Mouse (Mus musculus): ENCODE results near the gene Gm10322. TPM values are rescaled to one million over a fixed set of nuclear protein-coding genes. Genes with fewer than 3 reads are reported as not detected.

Gene Gm10322
- total RNA-seq, 4 experiments from 2014 or later = not detected

DNA sequence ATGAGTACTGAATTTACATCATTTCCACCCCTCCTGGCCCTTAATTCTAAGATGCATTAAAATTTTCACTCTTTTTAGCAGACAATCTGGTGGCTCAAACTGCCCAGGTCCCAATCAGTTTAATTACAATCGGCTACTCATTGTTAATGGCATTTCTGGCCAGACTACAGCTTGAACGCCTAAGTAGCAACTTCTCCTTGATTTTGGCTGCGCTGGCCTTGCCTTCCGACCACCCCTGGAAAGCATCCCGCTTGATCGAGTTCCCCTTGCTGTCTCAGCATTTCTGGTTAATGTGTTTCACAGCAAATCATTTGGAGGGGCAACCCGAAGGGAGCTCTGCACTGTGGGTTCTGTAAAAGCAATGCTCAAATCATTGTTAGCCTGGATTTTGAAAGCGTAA lies 13.8 kb upstream of the Gm10322 start:
- DNase-seq (ENCODE audit: low spot score) = no peak

DNA sequence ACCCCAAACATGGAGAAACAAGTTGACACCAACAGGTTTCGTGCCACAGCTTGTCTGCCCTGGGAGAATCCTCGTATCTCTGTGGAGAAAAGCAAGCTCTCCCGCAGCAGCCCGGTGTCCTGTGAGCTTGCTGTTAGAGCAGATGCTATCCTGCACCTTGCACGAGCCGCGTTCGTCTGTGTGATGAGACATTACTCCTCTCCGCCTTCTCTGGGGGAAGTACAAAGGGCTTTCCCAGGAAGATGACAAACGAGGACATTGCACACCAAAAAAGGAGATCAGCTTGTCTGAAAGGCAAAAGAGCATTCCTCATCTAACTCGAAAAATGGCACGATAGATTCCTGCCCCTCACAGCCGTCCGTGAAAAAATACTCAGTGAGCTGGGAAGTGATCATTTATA lies 13.0 kb upstream of the Gm10322 start:
- no peak for DNase-seq (ENCODE audit: low spot score)

DNA sequence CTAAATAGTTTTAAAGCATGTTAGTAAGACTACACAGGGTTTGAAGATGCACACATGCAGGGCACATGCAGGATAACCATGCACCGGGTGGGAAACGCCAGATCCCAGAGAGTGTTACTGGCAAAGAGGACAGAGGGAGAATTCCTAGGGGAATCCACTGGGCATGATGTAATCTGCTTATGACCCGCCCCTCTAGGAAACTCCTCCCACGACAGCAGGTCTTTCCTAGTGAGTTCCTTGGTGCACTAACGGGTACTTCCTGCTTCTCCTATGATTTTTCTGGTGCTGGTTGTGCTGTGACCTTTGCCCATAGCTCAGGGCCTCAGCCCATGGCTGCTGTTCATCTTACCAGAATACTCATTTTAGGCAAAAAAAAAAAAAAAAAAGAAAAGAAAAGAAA lies 12.0 kb upstream of the Gm10322 start:
- DNase-seq (ENCODE audit: low spot score) = no peak

DNA sequence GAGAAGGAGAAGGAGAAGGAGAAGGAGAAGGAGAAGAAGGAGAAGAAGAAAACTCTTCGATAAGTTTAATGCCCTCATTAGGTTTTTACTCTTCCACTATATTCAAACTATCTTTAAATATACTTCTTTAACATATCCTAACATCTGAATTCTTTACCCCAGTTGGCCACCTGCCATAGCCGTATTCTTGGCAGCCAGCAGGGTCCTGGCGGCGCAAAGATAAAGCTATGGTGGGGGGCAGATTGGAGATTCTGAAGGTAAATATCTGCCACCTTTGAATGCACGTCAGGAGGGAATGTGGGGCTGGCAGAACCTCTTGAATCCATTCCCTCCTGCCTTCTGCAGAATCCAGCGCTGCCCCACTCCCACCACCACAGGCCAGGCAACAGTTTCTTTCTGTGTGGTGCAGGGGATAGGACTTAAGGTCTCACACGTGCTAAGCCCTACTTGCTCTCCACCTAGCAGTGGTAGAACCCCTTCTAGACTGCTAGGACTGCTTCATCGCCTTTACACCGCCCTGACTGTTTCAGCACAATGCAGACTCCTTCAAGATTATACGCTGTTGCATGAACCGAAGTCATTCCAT lies 10.9 kb upstream of the Gm10322 start:
- DNase-seq (ENCODE audit: low spot score) = no peak

DNA sequence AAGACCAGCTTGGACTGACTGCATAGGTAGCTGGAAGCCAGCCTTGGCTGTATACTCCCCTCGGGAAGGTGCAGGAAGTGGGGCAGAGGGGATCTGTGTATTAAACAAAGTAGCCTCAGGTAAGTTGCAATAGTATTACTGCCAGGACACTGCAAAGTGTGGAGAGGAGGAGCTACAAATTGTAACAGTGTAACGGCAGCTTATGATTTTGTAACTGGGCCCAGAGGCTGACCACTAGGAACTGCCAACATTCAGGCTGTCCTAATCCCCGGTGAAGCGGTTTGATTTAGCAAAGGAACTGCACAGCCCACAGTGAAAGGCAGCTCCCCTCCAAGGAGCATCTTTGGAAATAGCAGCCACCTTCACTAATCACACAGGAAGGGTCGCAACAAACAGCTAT lies 2.6 kb upstream of the Gm10322 start:
- DNase-seq (ENCODE audit: low spot score) = no peak

GRCm38 (mm10) chr10:59614141-59614540 lies 1.7 kb upstream of the Gm10322 start:
- no peak for DNase-seq (ENCODE audit: low spot score)

DNA sequence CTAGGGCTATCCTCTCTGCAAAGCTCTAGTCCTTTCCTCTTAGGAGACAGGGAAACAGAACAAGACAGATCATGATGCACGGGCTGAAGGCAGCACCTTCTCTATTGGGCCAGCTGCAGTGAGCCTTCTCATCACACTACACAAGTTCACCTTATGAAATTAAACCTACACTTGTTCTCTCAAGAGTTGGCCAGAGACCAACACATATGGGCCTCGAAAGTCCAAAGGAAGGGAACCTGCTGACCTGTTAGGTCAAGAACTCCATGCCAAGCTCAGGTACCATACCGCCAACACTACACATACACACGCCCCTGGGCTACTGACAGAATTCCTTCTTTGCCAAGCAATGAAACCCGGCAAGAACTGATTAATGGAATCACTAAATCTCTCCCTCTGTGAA lies 452 bp upstream of the Gm10322 start:
- DNase-seq (ENCODE audit: low spot score) = no peak

DNA sequence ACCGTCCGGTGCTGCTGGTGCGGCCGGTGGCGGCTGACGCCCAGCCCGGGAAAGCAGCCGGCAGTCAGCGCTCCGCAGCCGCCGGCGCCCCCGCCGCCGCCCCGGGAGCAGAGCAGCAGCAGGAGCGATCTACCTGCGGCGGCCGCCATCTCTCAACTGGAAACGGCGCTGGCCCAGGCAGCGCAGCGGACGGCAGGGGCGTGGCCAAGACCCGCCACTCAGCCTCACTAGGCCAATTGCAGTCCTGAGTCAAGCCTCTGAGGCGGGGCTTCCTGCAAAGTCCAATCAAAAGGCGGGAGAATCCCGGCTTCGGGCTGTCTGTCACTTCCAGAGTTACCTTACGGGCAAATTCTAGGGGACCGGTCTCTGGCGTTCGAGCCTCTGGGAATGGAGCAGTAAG lies 659 bp downstream of the Gm10322 start, which contains the start of gene Mcu:
Gene Mcu, minus strand, starts transcription at position 171 of the 400 bp plus-strand sequence.
- DNase-seq (ENCODE audit: low spot score) = peak; percentile 97

DNA sequence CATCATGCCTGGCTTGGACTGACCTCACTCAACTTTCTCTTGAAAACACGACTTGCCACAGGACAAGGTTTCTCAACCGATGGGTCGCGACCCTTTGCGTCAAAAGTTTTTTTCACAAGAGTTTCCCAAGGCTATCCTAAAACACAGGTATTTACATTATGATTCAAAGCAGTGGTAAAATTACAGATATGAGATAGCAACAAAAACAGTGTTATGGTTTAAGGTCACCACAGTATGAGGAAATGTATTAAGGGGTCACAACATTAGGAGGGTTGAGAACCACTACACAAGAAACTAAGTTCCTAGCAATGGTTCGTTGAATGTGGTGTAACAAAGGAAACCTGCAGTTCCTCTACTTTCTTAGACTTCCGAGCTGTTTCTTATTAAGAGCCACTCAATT lies 1.9 kb downstream of the Gm10322 start:
- no peak for DNase-seq (ENCODE audit: low spot score)

- no peak for DNase-seq (ENCODE audit: low spot score)
These were observed 5.5 kb downstream of the Gm10322 start for GRCm38 (mm10) chr10:59621355-59621754.

- no peak for DNase-seq (ENCODE audit: low spot score)
These were observed 7.6 kb downstream of the Gm10322 start for GRCm38 (mm10) chr10:59623496-59623895.

GRCm38 (mm10) chr10:59628641-59629505 lies 13.0 kb downstream of the Gm10322 start:
- DNase-seq (ENCODE audit: low spot score) = no peak

- no peak for DNase-seq (ENCODE audit: low spot score)
These were observed 13.6 kb downstream of the Gm10322 start for GRCm38 (mm10) chr10:59629506-59629782.

DNA sequence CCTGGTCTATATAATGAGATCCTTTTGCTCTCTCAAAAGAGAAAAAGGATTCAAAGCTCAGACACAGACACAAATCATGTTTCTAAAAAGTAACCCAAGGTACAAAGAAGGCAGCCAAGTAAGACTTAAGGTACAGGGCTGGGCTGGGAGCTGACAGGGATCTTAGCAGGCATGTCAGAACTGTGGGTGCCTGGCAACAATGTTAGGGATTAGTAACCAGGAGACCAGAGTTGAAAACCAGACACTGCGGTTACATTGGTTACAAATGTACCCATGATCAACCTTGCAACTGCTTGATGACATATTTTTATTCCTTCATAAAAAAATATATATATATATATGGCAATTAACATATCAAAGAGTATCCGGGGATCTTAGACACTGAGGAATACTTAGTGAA lies 20.2 kb downstream of the Gm10322 start:
- no peak for DNase-seq (ENCODE audit: low spot score)

DNA sequence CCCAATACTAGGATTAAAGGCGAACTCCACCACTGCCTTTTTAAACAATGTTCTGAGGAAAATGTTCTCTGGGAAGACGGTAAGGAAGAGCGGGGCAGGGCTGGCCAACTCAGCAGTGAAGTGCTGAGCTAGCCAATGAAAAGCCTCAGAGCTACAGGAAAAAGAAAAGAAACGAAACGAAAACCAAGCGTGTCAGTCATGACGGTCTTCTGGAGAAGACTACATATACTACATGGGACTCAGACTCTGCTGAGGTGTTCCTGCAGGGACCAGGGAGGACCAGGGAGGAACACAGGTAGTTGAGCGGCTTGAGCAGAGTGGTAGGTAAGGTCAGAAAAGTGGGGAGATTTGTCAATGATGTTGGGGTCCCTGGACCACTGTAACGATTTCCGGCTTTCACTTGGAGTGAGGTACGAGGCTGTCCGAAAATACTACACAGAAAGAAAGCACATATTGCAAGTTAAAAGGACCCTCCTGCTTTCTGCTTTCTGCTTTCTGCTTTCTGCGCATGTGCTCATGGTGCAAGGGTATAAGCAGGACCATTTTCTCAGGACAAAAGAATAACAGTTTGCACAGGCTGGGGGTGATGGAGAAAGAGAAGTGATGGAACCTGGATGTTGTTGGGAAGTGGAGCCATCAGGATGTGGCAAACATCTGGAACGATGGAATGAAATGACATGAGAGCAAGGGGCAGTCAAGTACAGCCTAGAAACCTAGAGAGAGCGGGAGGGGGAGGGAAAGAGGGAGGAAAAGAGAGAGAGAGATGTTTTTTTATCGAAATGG lies 21.1 kb downstream of the Gm10322 start:
- DNase-seq (ENCODE audit: low spot score) = peak; percentile 19

GRCm38 (mm10) chr10:59637596-59638124 lies 21.8 kb downstream of the Gm10322 start:
- peak; percentile 11 for DNase-seq (ENCODE audit: low spot score)

DNA sequence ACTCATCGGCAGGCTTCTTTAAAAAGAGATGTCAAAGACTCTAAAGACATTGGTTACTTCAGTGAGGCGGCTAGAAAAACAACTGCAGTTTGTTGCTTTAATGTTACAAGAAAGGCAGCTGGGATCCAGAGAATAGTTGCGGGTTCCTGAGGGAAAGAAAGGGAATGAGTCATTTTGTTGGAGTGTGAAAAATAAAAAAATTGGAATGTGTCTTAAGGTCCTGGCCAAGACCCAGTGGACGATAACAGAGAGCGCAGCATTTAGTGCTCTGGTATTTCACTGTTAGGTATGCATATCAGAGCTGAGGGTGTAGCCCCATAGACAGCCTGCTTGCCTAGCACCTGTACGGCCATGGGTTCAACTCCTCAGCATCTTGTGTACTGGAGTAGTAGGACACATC lies 22.7 kb downstream of the Gm10322 start:
- DNase-seq (ENCODE audit: low spot score) = peak; percentile 41

GRCm38 (mm10) chr10:59642659-59643377 lies 27.0 kb downstream of the Gm10322 start:
- no peak for DNase-seq (ENCODE audit: low spot score)

DNA sequence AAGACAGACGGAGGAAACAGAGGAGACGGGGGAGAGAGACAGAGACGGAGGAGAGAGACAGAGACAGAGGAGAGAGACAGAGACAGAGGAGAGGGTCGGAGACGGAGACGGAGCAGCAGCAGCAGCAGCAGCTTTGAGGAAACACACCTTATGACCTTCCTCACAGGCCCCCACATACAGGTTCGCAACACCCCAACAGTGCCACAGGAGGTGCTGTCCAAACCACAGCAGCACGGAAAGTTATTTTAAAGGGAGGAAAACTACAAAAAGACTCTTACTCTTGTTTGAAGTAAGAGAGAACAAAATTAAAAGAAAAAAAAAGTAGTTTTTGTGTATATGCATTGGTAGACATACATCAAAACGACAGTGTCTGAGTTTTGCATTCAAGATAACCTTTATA lies 27.8 kb downstream of the Gm10322 start:
- DNase-seq (ENCODE audit: low spot score) = no peak

DNA sequence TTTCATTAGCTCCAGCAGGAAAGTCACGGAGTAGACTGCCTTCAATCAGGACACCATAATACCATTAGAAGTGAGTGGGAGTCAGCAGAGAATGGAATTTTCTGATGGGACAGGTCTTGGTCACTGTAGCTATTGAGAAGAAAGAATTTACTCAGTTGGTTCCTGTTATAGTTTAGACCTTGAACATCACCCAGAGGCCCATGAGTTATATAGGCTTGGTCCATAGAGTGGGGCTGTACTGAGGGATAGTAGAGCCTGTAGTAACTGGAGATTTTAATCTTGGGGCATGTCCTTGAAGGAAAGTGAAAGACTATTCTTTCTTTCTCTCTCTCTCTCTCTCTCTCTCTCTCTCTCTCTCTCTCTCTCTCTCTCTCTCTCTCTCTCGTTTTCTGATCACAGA lies 28.8 kb downstream of the Gm10322 start:
- no peak for DNase-seq (ENCODE audit: low spot score)

DNA sequence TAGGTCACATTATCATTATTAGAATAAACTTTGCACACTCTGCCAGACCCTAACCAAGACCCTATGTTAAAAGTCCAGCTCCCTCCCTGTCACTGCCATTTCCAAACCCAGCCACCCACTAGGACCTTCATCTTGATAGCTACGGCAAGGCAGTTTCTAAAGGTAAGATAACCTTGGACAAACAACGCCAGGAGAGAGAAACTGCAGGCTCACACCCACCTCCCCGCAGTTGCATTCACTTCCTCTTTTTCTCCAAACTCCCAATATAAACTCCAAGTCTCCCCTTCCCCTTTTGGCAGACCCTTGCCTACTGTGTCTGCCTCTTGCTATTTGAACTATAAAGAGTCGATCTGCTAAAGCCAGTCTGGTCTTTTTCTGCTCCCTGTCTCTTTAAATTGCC lies 29.3 kb downstream of the Gm10322 start:
- no peak for DNase-seq (ENCODE audit: low spot score)
